Mouse (Mus musculus): ENCODE measurements around the gene Ccdc40. TPM values are rescaled to one million over a fixed set of nuclear protein-coding genes. Genes with fewer than 3 reads are reported as not detected.
A peak's percentile ranks its signal among the peaks of the same experiment; 100 is the strongest.
"Not testable (repeated sequence)": the region's sequence is repeated elsewhere in the genome, so short reads cannot be mapped to it uniquely, and the experiment has no call there.

The Ccdc40 gene
- total and polyA plus RNA-seq, 2 experiments: 0.09 TPM; not detected in 1

- 93% methylated on average over 13 of the region's 13 CpGs for WGBS
- TF ChIP-seq POLR2A (IDR thresholded peaks at IDR 0.05; ENCODE audit: extremely low read depth, insufficient read depth, low read length): no peak
- TF ChIP-seq CTCF (IDR thresholded peaks at IDR 0.05; ENCODE audit: low read depth, low read length): no peak
- H3K4me3 ChIP-seq (ENCODE audit: insufficient read depth, low read depth, low read length): no peak overlapping the region
- no peaks in the 10 kb centered on the region for H3K36me3 ChIP-seq (ENCODE audit: control insufficient read depth, insufficient read depth, low read length)
- no peak for DNase-seq (ENCODE audit: extremely low read depth, low read depth, low spot score)
- H3K4me1 ChIP-seq (ENCODE audit: control insufficient read depth, insufficient read depth, low read length): peaks cover 4% of the 10 kb centered on the region; the same call in 1 of the 2 replicates
- H3K27ac ChIP-seq (replicated peaks; ENCODE audit: insufficient read depth, low read depth, low read length): no peak overlapping the region
- H3K79me2 ChIP-seq (ENCODE audit: control insufficient read depth, insufficient read depth, low read length): no peaks in the 10 kb centered on the region
- no peaks in the 10 kb centered on the region for H3K27me3 ChIP-seq (ENCODE audit: control insufficient read depth, insufficient read depth, low read length)
- no peak overlapping the region for H3K9ac ChIP-seq (ENCODE audit: low read depth, low read length)
These were observed 36.0 kb downstream of the Ccdc40 start for GRCm38 (mm10) chr11:119264413-119264812.

GRCm38 (mm10) chr11:119265811-119266210 is 37.4 kb downstream of the Ccdc40 start:
- H3K9ac ChIP-seq (ENCODE audit: low read depth, low read length): no peak overlapping the region
- H3K27ac ChIP-seq (replicated peaks; ENCODE audit: insufficient read depth, low read depth, low read length): no peak overlapping the region
- H3K79me2 ChIP-seq (ENCODE audit: control insufficient read depth, insufficient read depth, low read length): no peaks in the 10 kb centered on the region
- H3K4me1 ChIP-seq (ENCODE audit: control insufficient read depth, insufficient read depth, low read length): peaks cover 4% of the 10 kb centered on the region; the same call in 1 of the 2 replicates
- no peak overlapping the region for H3K4me3 ChIP-seq (ENCODE audit: insufficient read depth, low read depth, low read length)
- no peak for TF ChIP-seq CTCF (IDR thresholded peaks at IDR 0.05; ENCODE audit: low read depth, low read length)
- no peak for TF ChIP-seq POLR2A (IDR thresholded peaks at IDR 0.05; ENCODE audit: extremely low read depth, insufficient read depth, low read length)
- no peaks in the 10 kb centered on the region for H3K36me3 ChIP-seq (ENCODE audit: control insufficient read depth, insufficient read depth, low read length)
- no peaks in the 10 kb centered on the region for H3K27me3 ChIP-seq (ENCODE audit: control insufficient read depth, insufficient read depth, low read length)
- WGBS: 82% methylated on average over 7 of the region's 7 CpGs
- no peak for DNase-seq (ENCODE audit: extremely low read depth, low read depth, low spot score)

GRCm38 (mm10) chr11:119267241-119267674 is 38.9 kb downstream of the Ccdc40 start:
- TF ChIP-seq POLR2A (IDR thresholded peaks at IDR 0.05; ENCODE audit: extremely low read depth, insufficient read depth, low read length): no peak
- peak; percentile 96 for DNase-seq (ENCODE audit: extremely low read depth, low read depth, low spot score)
- Histone ChIP-seq H3K4me1 (ENCODE audit: control insufficient read depth, insufficient read depth, low read length) (peaks cover 4% of the 10 kb centered on the region; the same call in 1 of the 2 replicates), H3K27me3 (ENCODE audit: control insufficient read depth, insufficient read depth, low read length) (no peaks in the 10 kb centered on the region), H3K9ac (ENCODE audit: low read depth, low read length) (no peak overlapping the region; the same call in 1 of the 2 replicates), H3K36me3 (ENCODE audit: control insufficient read depth, insufficient read depth, low read length) (no peaks in the 10 kb centered on the region), H3K4me3 (ENCODE audit: insufficient read depth, low read depth, low read length) (no peak overlapping the region), H3K79me2 (ENCODE audit: control insufficient read depth, insufficient read depth, low read length) (no peaks in the 10 kb centered on the region), H3K27ac (replicated peaks; ENCODE audit: insufficient read depth, low read depth, low read length) (peak overlapping the region; percentile 91)
- 9% methylated on average over 6 of the region's 6 CpGs for WGBS

- Histone ChIP-seq H3K36me3 (ENCODE audit: control insufficient read depth, insufficient read depth, low read length) (no peaks in the 10 kb centered on the region), H3K4me1 (ENCODE audit: control insufficient read depth, insufficient read depth, low read length) (peaks cover 4% of the 10 kb centered on the region; the same call in 1 of the 2 replicates), H3K79me2 (ENCODE audit: control insufficient read depth, insufficient read depth, low read length) (no peaks in the 10 kb centered on the region), H3K27ac (replicated peaks; ENCODE audit: insufficient read depth, low read depth, low read length) (peak within 1 kb of the TSS; percentile 91), H3K27me3 (ENCODE audit: control insufficient read depth, insufficient read depth, low read length) (no peaks in the 10 kb centered on the region), H3K9ac (ENCODE audit: low read depth, low read length) (peak within 1 kb of the TSS; percentile 88), H3K4me3 (ENCODE audit: insufficient read depth, low read depth, low read length) (peak within 1 kb of the TSS; percentile 78)
- WGBS: under 1% methylated on average over 52 of the region's 52 CpGs
- peak; percentile 92 for DNase-seq (ENCODE audit: extremely low read depth, low read depth, low spot score)
- TF ChIP-seq CTCF (IDR thresholded peaks at IDR 0.05; ENCODE audit: low read depth, low read length) (peak; percentile 99), POLR2A (IDR thresholded peaks at IDR 0.05; ENCODE audit: extremely low read depth, insufficient read depth, low read length) (0 out of 2 replicates have a peak, but pooled peaks have one; percentile 17)
These were observed 39.6 kb downstream of the Ccdc40 start, which contains the start of gene Gaa for GRCm38 (mm10) chr11:119267768-119268556. TSS of gene Gaa (plus strand) at chr11:119267887.

- Histone ChIP-seq H3K27ac (replicated peaks; ENCODE audit: insufficient read depth, low read depth, low read length) (peak overlapping the region; percentile 35), H3K4me3 (ENCODE audit: insufficient read depth, low read depth, low read length) (no peak overlapping the region; the same call in 1 of the 2 replicates), H3K79me2 (ENCODE audit: control insufficient read depth, insufficient read depth, low read length) (no peaks in the 10 kb centered on the region), H3K27me3 (ENCODE audit: control insufficient read depth, insufficient read depth, low read length) (no peaks in the 10 kb centered on the region), H3K36me3 (ENCODE audit: control insufficient read depth, insufficient read depth, low read length) (no peaks in the 10 kb centered on the region; the same call in 1 of the 2 replicates), H3K9ac (ENCODE audit: low read depth, low read length) (peak overlapping the region; percentile 2; the same call in 1 of the 2 replicates), H3K4me1 (ENCODE audit: control insufficient read depth, insufficient read depth, low read length) (peaks cover 4% of the 10 kb centered on the region; the same call in 1 of the 2 replicates)
- WGBS: 76% methylated on average over 16 of the region's 16 CpGs
- peak; percentile 18 for DNase-seq (ENCODE audit: extremely low read depth, low read depth, low spot score)
- TF ChIP-seq POLR2A (IDR thresholded peaks at IDR 0.05; ENCODE audit: extremely low read depth, insufficient read depth, low read length) (no peak), CTCF (IDR thresholded peaks at IDR 0.05; ENCODE audit: low read depth, low read length) (no peak)
These were observed 40.3 kb downstream of the Ccdc40 start for GRCm38 (mm10) chr11:119268557-119269195.

- WGBS: 88% methylated on average over 3 of the region's 3 CpGs
- H3K79me2 ChIP-seq (ENCODE audit: control insufficient read depth, insufficient read depth, low read length); DNase-seq (ENCODE audit: extremely low read depth, low read depth, low spot score); H3K4me3 ChIP-seq (ENCODE audit: insufficient read depth, low read depth, low read length); H3K27ac ChIP-seq (replicated peaks; ENCODE audit: insufficient read depth, low read depth, low read length); H3K9ac ChIP-seq (ENCODE audit: low read depth, low read length); H3K36me3 ChIP-seq (ENCODE audit: control insufficient read depth, insufficient read depth, low read length); H3K4me1 ChIP-seq (ENCODE audit: control insufficient read depth, insufficient read depth, low read length); H3K27me3 ChIP-seq (ENCODE audit: control insufficient read depth, insufficient read depth, low read length): not testable (repeated sequence)
These were observed 44.1 kb downstream of the Ccdc40 start for GRCm38 (mm10) chr11:119272492-119272891.
